Mouse (Mus musculus) liver, postnatal 0 days (tissue): ENCODE measurements at regions not wholly inside any gene's neighbourhood (a gene's known extent, or its start where the extent isn't known, plus 50 kb on each side); places are given as distances from the start of the nearest gene placed in this dataset.

ENCODE experiments used
- CTCF ChIP-seq: sonication (generic); IDR thresholded peaks from 2 replicates; pipeline ENCODE4 v1.5.1; 2016; ENCODE audit warnings: antibody characterized with exemption, low read depth
- EP300 ChIP-seq: IDR thresholded peaks from 2 replicates; pipeline ENCODE4 v1.6.1; 2016; ENCODE audit warnings: antibody characterized with exemption, low read depth, mild to moderate bottlenecking

DNA sequence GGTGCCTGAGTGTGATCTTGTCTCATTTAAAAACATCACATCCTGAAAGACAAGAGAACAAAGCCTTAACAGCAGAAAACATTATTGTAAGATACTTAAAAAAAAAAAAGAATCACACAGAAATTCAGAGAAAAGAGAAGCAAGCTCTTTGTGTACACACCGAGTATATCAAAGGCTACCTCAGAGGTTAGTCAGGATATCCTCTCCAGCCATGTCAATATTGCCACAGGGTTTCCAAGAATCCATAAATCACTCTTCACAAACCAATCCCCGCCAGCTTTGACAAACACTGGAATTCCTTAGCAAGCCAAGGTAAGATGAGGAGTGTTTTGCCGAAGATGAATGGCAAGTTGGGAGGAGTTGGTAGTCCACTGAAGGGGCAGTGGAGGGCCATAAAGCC lies 311.3 kb upstream of the Ldb2 start:
- TF ChIP-seq CTCF (no peak), EP300 (no peak)
